Mouse (Mus musculus): Measurements from ENCODE around the gene Pacsin2.

GRCm38 (mm10) chr15:83332373-83332772 lies 132.0 kb downstream of the Pacsin2 start:
- TF ChIP-seq POLR2A (IDR thresholded peaks at IDR 0.05; ENCODE audit: borderline replicate concordance, insufficient read depth, low read length) (no peak), CTCF (IDR thresholded peaks at IDR 0.05; ENCODE audit: borderline replicate concordance, insufficient read depth, low read depth, low read length) (peak; percentile 23; the same call in 1 of the 2 replicates)

Data from cerebellum, adult 2 months (tissue).